Mouse (Mus musculus) T-cell, adult 2 months (primary cell): ENCODE data around the gene Arid4a.
A peak's percentile ranks its signal among the peaks of the same experiment; 100 is the strongest.
"Not testable (repeated sequence)": the region's sequence is repeated elsewhere in the genome, so short reads cannot be mapped to it uniquely, and the experiment has no call there.

Experiments used
- DNase-seq: peaks from one replicate; pipeline ENCODE4 v3.0.0; 2022; ENCODE audit warnings: low spot score

Arid4a gene

DNA sequence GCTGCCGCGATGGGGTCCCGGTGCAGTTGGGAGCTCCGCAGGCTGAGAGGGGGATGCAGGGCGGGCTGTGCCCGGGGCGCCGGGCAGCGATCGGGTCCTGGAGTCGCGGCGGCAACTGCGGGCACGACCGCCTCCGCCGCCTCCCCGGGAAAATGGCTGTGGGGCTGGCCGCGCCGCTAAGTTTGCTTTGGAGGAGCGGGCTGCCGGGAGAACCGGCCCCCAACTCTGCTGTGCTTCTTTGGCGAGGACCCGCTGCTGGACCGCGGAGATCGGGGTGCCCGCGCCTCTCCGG is 367 bp downstream of the Arid4a start:
- no peak for DNase-seq

DNA sequence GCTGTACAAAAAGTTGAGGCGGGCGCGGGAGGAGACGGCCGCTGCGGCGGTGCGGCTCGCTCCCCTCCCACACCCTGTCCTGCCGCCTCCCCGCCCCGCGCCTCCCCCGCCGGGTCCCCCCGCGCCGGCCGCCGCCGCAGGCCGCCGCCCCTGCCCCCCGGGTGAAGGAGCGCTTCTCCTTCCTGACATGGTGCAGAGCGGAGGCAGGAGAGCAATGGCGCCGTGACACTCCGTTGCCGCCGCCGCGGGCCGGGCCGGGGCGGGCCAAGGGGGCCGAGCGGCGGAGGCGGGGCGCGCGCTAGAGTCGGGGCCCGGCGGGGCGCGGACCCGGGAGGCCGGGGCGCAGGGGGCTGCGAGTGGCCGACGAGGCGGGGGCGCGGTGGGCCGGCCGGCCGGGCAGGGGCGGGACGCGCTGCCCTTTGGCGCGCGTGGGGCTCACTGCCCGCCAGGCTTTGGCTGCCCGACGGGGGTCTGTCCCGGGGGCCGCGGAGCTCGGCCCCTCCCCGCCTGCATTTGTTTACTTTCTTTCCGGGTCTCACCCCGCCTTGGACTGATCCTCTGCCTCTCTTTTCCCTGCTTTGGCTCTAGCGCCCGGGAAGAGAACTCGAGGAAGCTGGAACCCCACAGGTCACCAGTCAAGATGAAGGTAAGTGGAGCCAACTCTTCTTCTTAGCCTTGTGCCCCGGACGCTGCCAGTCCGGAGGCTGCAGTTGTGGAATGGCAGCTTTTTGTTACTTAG is 882 bp downstream of the Arid4a start:
- DNase-seq, result peak; percentile 49

DNA sequence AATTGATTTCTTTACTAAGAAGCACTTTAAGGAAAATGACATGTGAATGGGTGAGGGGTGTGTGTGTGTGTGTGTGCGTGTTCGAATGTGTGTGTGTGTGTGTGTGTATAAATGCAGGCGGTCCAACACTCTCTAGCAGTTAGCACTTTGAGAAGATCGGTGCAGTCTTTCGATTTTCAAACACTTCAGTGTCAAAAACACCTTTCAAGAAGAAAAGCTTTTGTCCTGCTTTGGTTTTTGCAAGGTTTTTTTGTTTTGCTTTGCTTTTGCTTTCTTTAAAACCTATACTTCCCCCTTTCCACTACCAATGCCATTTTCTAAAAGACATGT is 1.4 kb downstream of the Arid4a start:
- no peak for DNase-seq

DNA sequence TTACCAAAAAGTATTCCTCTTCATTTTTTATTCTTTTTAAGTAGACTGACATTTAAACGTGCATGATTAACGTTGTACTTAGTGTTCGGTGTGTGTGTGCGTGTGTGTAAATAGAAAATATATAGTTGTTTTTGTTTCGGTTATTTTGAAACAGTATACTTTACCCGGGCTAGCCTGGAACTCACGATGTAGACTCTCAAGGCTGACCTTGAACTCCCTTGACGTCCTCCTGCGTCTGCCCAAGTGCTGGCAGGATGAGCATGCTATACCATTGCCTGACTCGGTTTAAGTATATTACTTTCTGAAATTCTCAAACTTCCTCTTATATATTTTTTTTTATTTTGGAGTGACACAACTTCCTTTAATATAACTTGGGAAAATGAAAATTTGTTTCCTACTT is 2.0 kb downstream of the Arid4a start:
- DNase-seq, result no peak

DNA sequence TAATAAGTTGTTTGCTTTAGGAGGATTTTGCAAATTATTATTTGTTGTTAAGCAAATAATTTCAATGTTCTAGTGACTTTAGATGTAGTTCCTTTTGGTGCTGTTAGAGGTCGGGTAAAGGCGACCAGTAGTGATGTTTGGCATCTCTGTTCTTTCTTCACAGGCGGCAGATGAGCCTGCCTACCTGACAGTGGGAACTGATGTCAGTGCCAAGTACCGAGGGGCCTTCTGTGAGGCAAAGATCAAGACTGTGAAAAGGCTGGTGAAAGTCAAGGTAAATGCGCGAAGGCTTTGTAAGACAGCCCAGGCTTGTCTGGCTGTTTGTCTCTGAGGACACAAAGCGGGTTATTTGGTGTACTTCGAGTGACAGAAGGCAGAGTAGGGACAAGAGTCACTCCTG is 3.4 kb downstream of the Arid4a start:
- DNase-seq, result no peak

DNA sequence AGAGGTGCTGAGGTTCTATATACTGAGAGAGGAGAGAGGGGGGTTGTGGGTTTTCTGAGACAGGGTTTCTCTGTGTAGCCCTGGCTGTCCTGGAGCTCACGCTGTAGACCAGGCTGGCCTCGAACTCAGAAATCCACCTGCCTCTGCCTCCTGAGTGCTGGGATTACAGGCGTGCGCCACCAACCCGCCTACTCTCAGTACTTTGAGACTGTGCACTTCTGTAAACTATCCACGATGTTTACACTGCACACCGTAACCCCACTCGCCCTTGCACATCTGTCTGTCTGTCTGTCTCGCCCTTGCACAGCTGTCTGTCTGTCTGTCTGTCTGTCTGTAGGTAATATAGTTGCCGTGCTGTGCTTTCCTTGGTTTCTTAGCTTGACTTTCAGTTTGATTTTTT is 8.6 kb downstream of the Arid4a start:
- DNase-seq, result no peak

DNA sequence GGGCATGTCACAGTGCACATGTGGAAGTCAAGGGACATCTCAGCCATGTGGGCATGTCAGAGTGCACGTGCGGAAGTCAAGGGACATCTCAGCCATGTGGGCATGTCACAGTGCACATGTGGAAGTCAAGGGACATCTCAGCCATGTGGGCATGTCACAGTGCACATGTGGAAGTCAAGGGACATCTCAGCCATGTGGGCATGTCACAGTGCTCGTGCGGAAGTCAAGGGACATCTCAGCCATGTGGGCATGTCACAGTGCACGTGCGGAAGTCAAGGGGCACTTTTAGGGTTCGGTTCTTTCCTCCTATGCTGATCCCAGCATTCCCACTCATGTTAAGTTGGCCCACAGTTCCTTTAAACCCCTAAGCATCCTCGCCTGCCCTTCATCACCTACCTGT is 12.5 kb downstream of the Arid4a start:
- not testable (repeated sequence) for DNase-seq

DNA sequence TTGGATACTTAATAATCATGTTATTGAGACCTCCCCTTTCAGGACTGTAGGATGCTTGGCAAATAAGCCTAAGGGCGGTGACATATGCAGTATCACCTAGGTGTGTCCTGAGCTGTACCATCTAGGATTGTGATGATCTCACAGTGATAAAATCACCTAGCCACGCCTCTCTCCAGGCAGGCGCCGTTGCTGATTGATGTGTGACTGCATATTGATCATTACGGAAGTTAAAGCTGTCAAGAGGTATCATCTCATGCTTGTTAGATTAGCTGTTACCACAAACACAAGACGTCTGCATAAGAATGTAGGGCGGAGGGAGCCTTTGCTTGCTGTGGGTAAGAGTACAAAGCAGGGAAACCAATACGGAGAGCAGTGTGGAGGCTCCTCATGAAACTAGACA is 14.5 kb downstream of the Arid4a start:
- DNase-seq, result peak; percentile 56

- DNase-seq, result peak; percentile 32
These were observed 14.9 kb downstream of the Arid4a start for GRCm38 (mm10) chr12:71030722-71031121.

DNA sequence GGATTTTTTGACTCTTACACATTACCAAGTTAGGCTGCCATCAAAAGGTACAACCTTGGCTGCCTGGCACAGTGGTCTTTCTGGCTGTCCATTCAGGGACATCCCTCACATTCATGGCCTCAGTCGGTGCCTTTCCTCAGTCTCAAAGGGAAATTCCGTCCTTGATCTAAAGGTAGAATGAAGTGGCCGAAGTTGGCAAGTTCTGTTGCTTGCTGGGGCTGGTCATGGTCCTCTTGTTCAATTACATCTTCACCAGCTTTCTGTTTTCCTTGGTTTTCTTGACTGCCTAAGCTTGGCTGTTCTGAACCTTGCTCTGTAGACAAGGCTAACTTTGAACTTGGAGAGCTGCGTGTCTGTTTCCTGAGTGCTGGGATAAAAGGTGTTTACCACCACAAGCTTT is 20.0 kb downstream of the Arid4a start:
- DNase-seq, result no peak

- peak; percentile 31 for DNase-seq
These were observed 21.1 kb downstream of the Arid4a start for GRCm38 (mm10) chr12:71036729-71037404.

DNA sequence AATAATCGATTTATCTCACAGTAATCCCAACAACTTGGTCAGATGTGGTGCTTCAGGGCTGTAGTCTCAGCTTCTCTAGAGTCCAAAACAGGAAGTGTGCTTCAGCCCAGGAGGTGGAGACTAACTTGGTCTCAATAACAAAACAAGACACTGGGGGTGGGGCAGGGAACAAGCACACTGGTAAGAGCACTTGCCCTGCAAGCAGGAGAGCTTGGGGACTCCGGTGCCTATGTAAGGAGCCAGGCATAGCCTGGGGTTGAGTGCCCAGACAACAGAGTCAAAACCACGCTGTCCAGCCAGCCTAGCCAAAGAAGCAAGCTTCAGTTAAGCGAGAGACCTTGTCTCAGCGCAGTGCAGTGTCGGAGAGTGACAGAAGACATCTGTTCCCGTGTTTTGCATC is 24.7 kb downstream of the Arid4a start:
- DNase-seq, result peak; percentile 82

GRCm38 (mm10) chr12:71042451-71042850 is 26.7 kb downstream of the Arid4a start:
- no peak for DNase-seq

- no peak for DNase-seq
These were observed 27.8 kb downstream of the Arid4a start for GRCm38 (mm10) chr12:71043571-71043970.

DNA sequence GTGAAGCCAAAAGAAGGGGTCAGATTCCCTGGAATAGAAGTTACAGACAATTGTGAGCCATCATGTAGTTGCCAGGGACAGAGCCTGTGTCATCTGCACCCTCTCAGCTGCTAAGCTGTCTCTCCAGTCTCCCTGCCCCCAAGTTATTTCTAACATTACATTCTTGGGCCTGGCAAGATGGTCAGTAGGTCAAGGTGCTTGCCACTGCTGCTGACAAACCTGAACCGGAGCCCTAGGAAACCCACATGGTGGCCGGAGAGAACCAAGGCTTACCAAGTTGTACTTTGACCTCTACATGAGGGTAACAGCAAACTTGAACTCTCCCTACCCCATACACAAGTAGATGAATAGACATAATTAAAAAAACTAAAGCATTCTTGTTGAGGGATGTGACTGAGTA is 28.7 kb downstream of the Arid4a start:
- no peak for DNase-seq

- DNase-seq, result no peak
These were observed 30.7 kb downstream of the Arid4a start for GRCm38 (mm10) chr12:71046501-71046900.

DNA sequence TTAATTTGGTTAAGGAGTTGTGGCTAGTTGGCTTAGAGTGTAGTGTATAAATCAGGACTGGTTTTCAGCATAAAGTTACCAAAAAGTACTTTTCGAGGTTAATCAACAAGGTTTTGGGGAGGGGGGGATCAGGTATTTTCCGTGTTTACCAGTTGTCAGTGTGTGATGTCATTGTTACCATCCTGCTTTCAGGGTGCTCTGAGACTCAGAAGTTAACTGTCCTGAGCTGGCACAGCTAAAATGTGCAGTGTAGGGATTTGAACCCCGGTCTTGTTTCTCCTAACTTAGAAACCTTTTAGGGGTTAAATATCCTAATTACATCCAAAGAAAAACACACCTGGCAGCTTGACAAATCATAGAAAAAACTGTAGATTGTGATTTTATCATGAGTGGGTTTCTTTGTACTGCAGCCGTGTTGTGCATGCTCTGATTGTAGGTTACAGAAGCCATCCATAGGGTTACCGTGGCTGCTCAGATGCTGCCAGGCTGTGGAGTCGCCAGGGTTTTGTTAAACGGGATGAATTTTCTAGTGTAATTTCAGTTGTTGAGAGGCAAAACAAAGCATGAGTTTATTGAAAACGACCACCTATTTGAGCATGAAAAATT is 31.8 kb downstream of the Arid4a start:
- DNase-seq, result peak; percentile 7

DNA sequence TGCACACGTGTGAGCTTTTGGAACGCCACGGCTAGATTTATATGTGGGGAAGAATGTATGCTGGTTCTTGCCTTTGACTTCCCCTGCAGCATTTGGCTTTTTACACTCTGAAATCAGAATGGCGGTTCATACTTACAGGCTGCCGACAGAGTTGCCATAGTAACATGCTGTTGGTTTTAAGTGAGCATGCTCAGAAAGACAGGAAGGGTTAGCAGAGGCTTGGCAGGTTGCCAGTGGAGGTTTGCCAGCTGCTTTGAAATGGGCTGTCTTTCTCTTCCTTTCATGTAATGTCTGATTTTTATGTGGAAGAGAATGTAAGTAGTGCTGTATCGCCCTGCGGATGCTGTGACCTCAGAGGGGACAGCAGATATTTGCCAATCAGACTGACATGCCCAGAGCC is 32.3 kb downstream of the Arid4a start:
- peak; percentile 96 for DNase-seq

DNA sequence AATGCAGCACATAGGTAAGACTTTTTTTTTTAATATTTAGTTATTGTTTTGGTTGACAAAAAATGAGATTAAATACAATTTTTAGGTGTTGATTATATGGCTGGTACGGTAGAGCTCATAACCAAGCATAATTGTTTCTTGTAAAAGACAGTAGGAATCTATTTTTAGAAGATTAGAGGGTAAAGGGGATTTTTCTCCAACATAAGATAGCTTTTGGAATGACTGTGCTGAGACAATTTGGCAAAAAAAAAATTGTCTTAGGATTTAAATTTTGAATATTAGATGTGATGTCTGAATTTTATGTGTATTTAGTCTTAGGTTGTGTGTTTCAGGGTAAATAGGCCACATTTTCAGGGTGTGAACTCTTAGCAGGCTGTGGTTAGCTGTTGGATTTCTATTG is 32.8 kb downstream of the Arid4a start:
- no peak for DNase-seq

DNA sequence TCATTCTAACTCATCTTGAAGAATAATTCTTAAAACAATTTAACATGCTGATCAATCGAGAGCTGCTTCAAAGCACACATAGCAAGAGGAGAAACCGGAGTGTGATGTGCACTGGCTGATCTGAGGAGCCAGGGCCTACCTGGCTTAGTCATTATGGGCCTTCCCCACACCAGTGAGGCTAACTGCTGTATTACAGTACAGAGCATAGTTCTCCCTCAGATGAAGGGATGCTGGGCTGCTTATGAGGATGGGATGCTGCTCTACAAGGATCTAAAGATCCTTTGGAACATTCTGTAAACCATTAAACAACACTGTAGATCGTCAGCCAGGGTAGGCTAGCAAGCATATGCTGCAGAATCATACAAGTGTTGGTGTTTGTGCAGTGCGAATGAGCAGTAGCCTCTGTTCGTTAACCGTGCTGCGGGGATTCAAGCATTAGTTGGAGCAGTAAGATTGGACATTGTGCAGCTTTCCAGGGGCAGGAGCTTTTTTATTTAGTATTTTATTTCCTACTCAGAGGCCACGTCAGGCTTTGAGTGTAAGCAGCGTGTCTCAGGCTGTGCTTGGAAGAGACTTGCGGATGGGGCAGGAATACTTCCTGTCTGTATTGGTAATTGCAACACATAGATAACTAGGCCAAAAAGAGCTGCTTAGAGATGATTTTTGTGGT is 33.9 kb downstream of the Arid4a start:
- DNase-seq, result no peak

GRCm38 (mm10) chr12:71051079-71051478 is 35.3 kb downstream of the Arid4a start:
- DNase-seq, result peak; percentile 73

DNA sequence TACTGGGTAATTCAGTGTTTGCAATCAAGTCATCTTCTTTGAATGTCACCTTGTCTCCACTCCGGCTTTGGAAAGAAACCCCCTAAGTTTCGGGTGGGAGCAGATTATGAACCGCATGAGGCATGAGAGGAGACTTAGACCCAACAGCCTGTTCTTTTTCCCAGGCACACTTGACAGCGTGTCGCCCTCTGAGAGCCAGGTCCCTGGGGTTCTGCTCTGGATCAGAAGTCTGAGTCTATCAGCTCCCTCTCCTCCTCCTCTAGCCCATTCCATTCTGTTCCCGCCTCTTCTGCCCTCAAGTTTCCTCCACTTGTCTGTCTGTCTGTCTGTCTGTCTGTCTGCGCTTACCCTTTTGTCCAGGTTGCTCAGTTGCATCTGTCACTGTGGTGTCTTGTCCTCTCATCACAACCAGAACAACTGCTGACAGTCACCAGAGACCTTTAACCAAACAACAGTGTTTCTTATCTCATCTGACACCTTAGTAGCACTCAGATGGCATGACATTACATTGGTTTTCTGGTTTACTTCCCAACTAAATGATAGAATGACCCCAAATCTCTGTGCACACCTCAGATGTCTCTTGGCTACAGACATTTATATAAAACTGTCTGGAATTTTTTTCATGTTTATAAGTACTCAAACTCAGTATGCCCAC is 36.7 kb downstream of the Arid4a start:
- DNase-seq, result no peak

GRCm38 (mm10) chr12:71053031-71053430 is 37.2 kb downstream of the Arid4a start:
- DNase-seq, result no peak
